Mouse (Mus musculus): ENCODE data around the gene Tmem109. TPM values are rescaled to one million over a fixed set of nuclear protein-coding genes. Genes with fewer than 3 reads are reported as not detected.

Tmem109 gene
- 100 to 1,000 TPM; 191 to 193 TPM for total RNA-seq (2021)
- long read RNA-seq, experiment 1, transcript Tmem109-201 (4 exons, 2,188 nt): major isoform, 331 of 379 reads
- long read RNA-seq, experiment 1, transcript Tmem109-204 (4 exons, 839 nt): minor isoform, 15 of 379 reads
- long read RNA-seq, experiment 1, transcript Tmem109-205 (3 exons, 615 nt): minor isoform, 8 of 379 reads
- long read RNA-seq, experiment 1, partial matches to known transcripts: 2 of 379 reads
- long read RNA-seq, experiment 1, other reads (novel, unspliced or antisense): 23 of 379 reads
- long read RNA-seq, experiment 2, transcript Tmem109-205 (3 exons, 615 nt): minor isoform, 15 of 442 reads
- long read RNA-seq, experiment 2, transcript Tmem109-204 (4 exons, 839 nt): minor isoform, 20 of 442 reads
- long read RNA-seq, experiment 2, transcript Tmem109-201 (4 exons, 2,188 nt): major isoform, 370 of 442 reads
- long read RNA-seq, experiment 2, partial matches to known transcripts: 0 of 442 reads
- long read RNA-seq, experiment 2, other reads (novel, unspliced or antisense): 34 of 442 reads

DNA sequence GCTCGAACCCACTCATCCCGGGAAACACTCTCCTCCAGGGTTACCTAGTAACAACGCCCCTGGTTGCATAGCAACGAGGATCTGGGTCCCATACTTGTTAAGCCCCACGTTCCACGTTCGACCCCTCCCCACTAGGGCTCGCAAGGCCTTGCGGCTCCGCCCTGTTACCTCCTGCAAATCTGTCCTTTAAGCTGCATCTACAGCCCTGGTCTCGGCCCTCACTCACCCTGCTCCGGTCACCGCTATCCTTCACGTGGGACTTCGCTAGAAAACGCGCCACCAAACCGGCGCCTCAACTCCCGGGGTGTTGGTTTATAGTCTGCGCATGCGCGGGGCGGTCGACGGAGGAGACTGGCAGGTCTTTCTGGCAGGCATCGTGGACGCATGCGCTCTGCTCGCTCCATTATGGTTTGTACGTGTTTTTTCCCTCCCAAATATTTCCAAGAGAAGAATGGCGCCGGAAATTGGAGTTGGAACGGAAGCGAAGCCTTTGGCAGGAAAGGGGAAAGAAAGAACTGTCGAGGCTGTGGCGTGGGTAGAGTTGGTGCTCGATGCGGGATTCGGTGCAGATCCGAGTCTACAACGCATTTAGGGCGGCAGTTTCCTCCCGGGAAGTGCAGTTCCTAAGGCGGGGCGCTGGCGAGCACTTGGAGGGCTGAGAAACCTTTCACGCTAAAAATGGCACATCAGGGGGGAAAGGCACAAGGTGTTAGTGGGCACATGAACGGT lies at the start of gene Tmem109:
Gene Tmem109 (minus strand): TSS at position 576 of the 729 bp plus-strand sequence.
- DNase-seq (ENCODE audit: low spot score in 2 of 2): peak; percentile 87 to 95

DNA sequence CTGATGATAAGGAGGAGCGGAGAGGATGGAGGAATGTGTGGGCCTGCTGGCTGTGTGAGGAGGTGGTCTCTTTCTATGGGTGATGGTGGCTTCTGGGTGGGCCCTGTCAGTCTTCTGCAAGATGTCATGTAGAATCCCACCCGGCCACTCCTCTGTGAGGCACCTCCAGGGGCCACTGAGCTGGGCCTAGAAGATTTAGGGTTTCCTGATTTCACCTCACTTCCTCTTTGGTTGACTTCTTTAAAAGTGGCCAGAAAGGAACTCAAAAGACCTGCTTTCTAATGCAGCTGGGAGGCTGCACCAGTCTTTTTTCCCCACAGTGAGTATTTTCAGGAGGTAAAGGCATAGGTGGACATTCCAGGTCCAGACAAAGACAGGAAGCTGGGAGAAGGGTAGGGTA lies 48.8 kb upstream of the Tmem109 start:
- DNase-seq (ENCODE audit: low spot score in 2 of 2): no peak

DNA sequence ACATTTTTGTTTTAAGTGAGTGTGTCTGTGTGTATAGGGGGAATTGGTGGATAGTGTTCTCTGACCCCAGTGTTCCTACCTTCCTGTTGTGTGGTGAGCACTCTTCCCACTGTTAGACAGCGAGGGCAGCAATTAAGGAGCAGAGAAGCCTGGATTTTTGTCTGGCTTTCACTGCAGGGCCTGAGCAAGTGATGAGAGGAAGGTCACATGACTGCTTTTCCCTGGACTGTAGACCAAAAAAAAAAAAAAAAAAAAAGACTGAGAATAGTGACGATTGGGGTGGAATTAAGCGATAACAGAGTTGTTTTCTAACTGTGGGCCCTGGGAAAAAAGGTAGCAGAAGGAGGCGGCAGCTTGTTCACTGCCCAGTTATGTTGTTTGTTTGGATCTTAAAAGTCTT lies 44.9 kb upstream of the Tmem109 start:
- no peak for DNase-seq (ENCODE audit: low spot score in 2 of 2)

DNA sequence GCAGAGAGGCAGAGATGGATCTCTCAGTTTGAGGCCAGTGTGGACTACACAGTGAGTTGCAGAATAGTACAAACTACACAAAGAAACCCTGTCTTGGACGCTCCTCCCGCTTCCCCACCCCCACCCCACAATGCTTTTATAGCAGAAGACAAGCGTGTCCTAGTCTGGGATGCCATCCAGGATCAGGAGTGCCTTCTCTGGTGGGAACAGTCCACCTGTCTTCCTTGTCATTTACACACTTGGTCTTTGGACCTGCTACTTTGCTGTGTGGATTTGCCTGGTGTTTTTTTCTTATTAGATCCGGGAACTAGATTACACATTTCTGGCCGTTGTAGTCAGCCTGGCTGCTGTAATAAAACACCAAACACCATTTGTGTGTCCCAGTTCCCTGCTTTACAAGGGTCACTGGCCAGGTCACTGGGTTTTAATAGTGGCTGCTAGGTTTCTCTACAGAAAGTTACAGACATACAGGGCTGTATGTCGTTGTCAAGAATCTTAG lies 44.4 kb upstream of the Tmem109 start:
- DNase-seq (ENCODE audit: low spot score in 2 of 2): no peak

DNA sequence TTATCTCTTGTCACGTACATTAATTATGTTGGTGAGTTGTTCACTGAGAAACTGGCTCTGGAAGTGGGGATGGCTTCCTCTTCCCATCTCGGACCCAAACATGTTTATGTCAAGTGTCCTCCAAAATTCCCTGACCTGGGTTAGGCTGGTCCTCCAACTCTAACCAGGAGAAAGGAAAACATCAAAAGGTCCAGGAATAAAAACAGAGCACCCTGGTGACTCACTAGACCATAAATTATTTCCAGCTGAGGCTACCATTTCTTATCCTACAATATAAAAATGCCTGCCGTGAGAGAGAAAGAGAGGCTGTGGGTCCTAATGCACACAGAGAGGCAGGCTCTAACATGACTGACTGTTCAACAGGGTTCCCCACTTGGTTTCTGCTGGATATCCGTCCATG lies 42.4 kb upstream of the Tmem109 start:
- no peak for DNase-seq (ENCODE audit: low spot score in 2 of 2)

DNA sequence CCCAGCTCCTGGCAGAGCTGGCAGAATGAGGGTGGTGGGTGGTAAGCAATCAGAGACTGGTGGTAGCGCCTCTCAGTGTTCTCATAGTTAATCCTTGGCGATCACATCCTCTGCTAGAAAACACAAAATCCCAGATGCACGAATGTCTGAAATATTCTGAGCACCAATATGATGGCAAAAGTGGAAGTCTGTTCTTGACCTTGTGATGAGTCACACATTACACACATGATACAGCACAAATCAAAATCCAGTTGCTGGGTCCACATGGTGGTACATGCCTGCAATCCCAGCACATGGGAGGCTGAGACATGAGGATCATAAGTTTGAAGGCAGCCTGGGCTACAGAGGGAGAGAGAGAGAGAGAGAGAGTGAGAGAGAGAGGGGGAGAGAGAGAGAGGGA lies 39.3 kb upstream of the Tmem109 start:
- DNase-seq (ENCODE audit: low spot score in 2 of 2): no peak

DNA sequence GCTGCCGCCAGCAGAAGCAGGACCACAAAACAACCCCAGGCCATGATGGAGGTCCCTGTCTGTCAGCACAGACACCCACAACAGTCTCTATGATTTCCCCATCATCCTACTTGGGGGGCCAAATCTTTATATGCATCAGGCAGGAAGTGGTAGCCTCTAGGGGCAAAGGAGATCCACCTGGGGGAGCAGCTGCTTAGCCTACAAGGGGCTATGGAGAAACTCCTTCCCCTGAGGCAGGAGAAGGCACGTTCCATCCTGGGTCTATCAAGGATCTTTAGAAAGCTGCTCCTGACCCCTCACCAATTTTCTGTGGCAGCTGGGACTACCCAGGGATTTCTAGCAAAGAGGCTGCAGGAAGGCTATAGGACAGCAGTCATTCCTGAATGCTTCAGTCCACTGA lies 38.7 kb upstream of the Tmem109 start, which contains the start of gene Zp1:
Gene Zp1 (minus strand): TSS at position 101 of the 400 bp plus-strand sequence.
- DNase-seq (ENCODE audit: low spot score in 2 of 2): no peak

DNA sequence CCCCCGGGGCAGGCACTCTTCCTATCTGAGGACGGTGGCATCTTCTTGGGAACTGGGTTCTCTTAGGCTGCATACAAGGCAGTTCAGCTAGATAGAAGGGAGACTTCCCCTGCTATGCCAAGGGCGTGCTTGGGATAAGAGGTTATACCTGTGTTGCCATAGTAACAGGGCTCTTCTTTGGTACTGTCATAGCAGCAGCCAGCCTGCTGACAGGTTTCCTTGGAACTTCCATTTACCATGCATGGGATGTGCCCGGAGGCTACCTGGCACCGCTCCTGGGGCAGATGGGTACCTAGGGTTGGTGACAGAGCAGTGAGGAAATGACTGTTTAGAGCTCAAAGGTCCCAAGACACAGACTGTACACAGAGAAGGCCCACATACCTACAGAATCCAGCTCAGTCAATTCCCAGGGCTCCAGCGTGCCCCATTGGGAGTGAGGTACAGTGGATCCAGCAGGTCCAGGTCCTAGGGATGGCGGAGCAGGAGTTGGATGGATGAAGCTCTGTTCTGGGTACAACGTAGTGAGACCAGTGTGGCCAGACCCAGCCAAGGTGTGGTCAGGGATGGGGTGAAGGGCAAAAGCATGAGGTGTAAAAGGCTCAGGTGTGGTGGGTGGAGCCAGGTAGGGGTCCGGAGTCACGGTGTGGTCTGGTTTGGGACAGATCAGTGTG lies 36.7 kb upstream of the Tmem109 start:
- no peak for DNase-seq (ENCODE audit: low spot score in 2 of 2)

DNA sequence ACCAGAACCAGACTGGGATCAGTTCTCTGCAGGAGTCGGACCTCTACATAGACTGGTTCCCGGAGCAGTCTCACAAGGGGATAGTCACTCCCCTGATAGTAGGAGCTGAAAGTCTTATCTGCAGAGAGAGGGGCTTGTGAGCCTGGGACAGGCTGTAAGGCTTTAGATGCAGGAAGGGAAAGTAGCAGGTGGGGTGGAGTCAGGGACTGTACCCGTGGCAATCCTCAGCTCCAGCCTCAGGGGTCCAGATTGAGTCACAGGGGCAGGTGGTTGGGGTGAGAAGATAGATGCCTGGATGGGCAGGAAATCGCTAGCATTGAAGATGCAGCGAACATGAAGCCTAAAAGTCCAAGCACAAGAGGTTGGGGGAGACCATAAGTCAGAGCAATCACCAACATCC lies 34.7 kb upstream of the Tmem109 start:
- DNase-seq (ENCODE audit: low spot score in 2 of 2): no peak

DNA sequence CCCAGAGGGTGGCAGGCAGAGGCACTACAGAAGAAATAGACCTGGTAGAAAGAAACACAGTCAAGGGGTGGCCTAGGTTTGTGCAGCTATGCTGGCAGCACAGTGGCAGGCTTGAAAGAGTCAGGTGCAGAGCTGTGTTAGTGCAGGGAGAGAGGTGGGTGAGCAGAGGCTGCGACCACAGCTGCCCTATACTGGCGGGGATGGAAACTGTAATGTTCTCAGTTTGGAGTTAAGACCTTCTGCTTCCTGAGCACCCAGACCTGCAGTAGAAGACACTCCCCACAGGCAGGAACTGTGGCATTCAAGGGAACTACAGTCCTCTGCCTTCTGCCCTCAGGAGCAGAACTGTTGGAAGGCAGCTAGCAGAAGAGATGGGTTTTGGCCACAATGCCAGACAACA lies 33.1 kb upstream of the Tmem109 start:
- DNase-seq (ENCODE audit: low spot score in 2 of 2): no peak

DNA sequence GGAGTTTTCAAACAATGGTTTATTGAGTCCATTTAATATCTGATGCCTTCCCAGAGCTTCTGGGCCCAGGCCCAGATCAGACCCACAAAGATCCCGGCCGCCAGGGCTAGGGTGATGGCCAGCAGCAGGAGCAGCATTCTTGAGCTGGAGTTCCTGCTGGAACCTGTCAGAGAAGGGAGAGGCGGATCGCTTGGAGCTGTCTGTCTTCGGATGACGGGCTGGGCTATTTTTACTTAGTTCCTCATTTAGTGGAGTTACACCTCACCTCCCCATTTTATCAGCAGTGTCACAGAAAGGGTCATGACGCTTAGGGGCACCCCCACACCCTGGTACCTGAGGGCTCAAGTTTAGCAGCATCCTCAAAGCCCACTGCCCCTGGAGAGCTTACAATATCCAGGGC lies 32.5 kb upstream of the Tmem109 start:
- DNase-seq (ENCODE audit: low spot score in 2 of 2): no peak

DNA sequence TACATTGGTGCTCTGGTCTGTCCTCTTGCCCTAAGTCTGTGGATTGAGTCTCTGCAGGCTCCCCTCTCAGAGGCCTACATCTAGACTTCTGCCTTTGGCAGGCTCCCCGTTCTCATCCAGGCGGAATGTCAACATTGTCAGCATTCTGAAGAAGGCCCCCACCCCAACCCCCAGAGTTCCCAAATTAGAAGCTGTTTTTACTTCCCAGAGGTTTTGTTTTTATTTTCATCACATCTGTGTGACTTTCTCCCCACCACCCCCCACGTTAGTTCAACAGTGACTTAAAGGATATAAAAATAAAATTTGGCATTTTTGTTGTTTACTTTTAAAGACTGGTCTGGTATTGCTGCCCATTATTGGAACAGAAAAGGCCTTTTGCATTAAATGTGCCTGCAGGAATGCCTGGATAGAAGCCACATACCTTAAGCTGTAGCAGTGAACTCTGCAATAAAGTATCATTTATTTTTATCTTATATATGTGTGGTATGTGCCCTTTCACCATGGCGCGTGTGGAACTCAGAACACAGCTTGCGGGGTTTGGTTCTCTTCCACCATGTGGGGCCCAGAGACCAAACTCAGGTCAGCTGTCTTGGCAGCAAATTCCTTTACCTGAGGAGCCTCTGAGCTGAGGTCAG lies 27.4 kb upstream of the Tmem109 start:
- DNase-seq (ENCODE audit: low spot score in 2 of 2): no peak

DNA sequence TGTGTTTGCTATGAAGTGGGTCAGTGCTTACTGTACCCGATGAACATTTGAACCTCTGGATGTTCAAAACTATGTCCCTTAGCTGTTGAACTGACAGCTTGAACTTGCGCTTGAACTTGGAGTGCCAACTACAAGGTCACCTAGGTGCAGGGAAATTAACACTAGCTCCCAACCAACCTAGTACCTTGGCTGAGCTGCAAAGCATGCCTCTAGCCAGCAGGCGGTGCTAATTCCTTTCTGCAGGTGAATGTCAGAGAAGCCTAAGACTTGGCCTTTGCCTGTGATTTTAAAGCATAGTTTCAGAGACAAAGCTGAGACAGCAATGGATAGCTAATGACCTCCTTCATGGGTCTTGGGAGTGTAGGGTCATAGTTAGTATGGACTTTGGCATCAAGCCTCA lies 26.1 kb upstream of the Tmem109 start:
- DNase-seq (ENCODE audit: low spot score in 2 of 2): peak in 1 of 2 experiments; percentile 50

DNA sequence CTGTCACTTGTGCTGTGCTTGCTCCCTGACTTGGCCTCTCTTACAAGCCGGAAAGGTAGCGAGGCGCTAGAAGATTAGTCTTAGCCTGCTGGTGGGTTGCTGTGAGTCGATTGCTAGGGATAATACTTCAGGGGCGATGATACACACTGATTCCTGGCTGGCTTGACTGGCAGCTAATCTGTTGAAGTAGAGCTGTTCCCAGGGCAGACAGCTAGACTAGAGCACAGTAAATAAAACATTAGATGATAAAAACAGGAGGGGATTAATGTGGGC lies 23.9 kb upstream of the Tmem109 start:
- no peak for DNase-seq (ENCODE audit: low spot score in 2 of 2)

DNA sequence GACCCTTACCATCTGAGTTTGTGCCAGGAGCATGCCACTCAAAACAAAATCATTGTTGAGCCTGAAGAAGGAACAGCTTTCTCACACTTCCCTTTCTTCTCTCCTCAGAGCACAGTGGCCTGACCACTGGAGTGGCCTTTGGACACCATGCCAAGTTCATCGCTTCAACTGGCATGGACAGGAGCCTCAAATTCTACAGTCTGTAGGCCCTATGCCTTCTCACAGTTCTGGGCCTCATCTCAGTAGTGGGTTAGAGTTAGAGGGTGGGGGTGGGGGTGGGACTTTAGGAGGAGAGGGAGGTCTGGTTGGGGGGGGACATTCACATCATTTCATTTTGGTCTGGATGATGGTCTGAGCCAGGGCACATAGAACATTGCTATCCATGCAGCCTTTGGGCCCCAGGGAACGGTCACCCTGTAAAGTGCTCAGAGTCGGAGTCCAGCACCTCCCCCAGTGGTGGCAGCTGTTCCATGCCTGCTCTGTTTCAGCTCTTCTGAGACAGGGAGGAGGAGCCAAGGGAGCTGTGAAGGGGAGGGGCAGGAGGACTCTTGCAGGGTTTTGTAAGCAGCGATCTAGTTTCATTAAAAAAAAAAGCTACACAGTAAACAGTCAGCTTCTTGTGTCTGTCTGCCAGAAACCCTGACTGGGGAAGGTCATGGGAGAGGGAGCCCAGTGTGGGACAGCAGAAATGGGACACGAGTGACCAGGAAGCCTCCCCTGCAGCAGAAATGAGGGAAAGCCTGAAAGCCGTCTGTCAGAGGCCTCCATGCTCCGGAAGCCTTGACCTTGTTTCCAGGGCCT lies 23.3 kb upstream of the Tmem109 start:
- peak in 1 of 2 experiments; percentile 63 for DNase-seq (ENCODE audit: low spot score in 2 of 2)

DNA sequence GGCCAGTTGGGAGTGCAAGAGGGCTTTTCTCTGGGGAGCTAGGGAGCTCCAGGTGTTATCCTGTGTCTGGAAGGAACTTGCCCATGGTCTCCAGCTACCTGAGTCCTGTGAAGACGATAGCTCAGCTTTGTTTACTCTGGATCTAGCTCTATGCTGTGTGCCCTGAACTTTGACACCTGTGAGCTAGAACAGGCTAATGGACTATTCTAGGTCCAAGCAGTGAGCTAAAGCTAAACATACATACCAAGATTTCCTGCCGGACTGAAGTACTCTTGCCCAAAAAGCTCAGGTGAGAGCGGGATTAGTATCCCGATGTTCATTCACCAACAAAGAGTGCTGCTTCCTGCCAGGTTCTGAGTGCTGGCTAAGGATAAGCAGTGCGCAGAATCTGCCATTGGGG lies 22.7 kb upstream of the Tmem109 start:
- DNase-seq (ENCODE audit: low spot score in 2 of 2): no peak

DNA sequence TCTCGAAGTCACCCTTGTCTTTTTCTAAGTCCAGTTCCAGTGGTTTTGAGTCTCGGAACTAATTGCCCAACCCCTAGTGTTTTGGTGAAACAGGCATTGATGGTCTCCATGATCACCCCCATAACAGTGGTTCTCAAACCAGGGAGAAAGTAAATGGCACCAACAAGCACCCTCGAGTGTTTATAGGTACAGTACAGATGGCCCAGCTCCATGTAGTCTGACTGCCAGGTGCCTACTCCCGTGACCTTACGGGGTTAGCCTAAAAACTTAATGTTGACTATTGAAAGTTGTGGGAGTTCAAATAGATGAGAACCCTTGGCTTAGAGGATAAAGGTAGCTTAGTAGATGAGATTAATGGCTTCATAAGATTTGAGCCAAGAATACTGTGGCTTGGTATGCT lies 19.2 kb upstream of the Tmem109 start:
- no peak for DNase-seq (ENCODE audit: low spot score in 2 of 2)

DNA sequence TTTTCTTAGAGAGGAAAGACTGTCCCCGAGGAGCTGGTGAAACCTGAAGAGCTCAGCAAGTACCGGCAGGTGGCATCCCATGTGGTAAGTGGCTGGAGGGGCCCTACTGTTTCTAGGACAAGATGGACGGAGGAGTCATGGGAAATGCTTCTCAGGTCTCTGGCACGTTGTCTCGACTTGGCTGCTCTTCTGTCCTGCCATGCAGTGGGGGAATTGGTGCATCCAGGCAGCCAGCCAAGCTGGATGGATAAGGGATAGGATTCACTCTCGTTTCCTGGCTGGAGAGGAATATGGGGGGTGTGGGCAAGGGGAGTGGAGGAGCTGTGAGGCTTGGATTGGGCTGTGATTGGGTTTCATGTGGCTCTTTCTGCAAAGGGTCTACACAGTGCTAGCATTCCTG lies 18.5 kb upstream of the Tmem109 start:
- peak in 1 of 2 experiments; percentile 45 for DNase-seq (ENCODE audit: low spot score in 2 of 2)

DNA sequence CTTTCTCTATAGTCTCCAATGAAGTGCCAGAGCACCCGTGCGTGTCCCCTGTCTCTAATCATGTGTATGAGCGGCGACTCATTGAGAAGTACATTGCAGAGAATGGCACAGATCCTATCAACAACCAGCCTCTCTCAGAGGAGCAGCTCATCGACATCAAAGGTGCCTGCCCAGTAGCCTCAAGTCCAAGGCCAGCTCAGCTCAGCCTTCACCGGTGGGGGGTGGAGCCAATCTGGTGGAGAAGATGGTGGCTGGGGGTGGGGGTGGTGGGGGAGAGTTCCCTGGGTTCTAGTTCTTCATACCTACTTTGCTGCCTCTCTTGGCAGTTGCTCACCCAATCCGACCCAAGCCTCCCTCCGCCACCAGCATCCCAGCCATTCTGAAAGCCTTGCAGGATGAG lies 15.7 kb upstream of the Tmem109 start:
- no peak for DNase-seq (ENCODE audit: low spot score in 2 of 2)

DNA sequence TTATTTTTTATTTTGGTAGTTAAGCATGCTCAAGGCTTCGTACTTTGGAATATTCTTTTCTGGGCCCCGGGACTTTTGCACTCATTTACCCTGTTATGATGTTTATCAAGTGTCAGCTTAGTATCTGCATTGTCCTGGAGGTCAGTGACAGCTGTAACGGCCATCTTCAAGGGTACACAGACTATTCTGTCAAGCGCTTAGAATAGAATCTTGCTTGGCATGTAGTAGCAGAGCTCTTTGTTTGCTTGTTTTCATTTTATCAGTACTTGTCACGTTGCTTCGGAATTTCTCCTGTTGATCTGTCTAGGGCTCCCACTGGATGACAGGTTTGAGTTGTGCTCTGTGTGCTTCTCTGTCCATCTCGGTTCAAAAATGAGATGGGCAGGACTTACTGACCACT lies 15.0 kb upstream of the Tmem109 start:
- no peak for DNase-seq (ENCODE audit: low spot score in 2 of 2)
